Mouse (Mus musculus): Measurements from ENCODE around the gene Trappc6b. TPM values are rescaled to one million over a fixed set of nuclear protein-coding genes. Genes with fewer than 3 reads are reported as not detected.

Trappc6b gene
- polyA plus RNA-seq, 1 experiment from 2014 or later = 71.4 TPM

DNA sequence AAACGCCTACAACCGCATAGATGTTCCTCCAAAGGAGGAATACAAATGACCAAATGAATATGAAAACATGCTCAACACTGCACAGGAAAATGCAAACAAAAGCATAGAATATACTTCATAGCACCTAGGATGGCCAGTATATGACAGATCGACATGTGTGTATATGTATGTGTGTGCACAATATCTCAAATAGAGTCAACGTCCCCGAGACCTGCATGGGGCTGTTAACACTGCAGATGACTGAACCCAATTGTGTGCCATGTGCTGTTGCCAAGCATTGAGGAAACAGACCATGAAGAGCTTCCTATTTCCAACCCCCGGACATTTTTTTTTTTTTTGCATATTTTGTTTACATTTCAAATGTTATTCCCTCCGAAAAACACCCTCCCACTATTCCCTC is 20.4 kb downstream of the Trappc6b start:
- peak; percentile 15 for DNase-seq (ENCODE audit: low spot score)
- WGBS = 42% methylated on average over 7 of the region's 7 CpGs
- H3K9me3 ChIP-seq (replicated peaks) = no peaks in the 10 kb centered on the region

DNA sequence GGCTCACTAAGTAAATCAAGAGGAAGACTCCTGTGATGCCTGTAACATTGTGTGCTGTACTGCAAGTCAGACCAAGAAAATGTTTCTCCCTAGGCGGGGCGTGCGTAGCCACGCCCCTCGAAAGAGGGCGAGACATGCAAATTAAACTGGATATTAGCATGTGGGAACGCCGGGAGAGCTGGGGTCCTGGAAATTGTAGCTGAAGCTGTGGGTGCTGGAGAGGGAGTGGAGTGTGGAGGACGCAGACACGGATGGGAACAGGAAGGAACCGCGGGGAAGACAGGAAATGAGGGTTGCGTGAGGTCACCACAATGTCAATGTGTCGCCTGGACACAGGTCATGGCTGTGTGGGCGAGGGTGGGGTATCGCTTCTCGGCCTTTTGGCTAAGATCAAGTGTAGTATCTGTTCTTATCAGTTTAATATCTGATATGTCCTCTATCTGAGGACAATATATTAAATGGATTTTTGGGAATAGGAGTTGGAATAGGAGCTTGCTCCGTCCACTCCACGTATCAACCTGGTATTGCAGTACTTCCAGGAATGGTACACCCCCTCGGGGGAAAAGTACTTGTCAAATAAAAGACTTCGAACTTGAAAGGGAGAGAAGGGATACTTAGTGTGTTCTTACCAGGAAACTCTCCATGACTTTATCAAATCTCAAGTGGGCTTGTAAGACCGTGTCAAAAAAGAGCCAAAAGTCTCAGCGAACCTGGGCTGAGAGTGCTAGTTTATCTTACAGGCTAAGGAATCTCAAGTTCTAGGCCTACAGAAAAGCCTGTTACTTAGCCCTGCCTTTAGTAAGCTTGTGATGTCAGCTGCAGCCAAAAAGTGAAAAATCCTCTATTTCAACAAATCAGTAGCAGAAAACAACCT is 21.1 kb downstream of the Trappc6b start:
- peak overlapping the region; percentile 94 for H3K27ac ChIP-seq (replicated peaks)
- WGBS = 2% methylated on average over 23 of the region's 23 CpGs
- peak; percentile 79 for DNase-seq (ENCODE audit: low spot score)

More for the DNA sequence above, 20.4 kb downstream of the Trappc6b start:
- H3K27ac ChIP-seq (replicated peaks) = no peak overlapping the region
- no peak overlapping the region for H3K4me3 ChIP-seq
- peaks cover 3% of the 10 kb centered on the region; the same call in 1 of the 2 replicates for H3K4me1 ChIP-seq
- H3K27me3 ChIP-seq (ENCODE audit: low read depth, poor library complexity, severe bottlenecking) = no peaks in the 10 kb centered on the region
- H3K36me3 ChIP-seq = peaks cover 43% of the 10 kb centered on the region

DNA sequence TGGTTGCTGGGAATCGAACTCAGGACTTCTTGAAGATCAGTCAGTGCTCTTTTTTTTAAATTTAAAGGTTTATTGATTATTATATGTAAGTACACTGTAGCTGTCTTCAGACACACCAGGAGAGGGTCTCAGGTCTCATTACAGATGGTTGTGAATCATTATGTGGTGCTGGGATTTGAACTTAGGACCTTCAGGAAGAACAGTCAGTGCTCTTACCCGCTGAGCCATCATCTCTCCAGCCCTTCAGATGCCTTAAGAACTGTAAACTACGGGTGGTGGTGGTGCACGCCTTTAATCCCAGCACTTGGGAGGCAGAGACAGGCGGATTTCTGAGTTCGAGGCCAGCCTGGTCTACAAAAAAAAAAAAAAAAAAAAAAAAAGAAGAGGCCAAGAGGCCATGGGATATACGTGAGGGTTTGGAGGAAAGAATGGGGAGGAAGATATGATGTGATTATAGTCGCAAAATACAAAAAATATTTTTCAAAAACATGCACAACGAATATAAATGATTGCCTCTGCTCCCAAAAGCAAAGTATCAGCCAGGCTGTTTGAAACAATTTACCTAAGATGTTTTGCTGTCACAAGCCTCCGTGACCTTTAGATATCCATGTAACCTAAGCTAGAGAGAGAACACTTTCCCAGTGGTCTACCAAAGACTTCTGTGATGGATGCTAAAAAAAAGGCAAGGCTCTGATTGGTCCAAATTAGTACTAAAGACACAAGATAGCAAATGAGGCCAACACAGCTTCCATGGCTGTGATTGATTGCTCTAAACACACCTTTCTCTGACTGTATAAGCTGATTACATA is 21.9 kb downstream of the Trappc6b start:
- no peak for DNase-seq (ENCODE audit: low spot score)
- WGBS = 68% methylated on average over 10 of the region's 10 CpGs
- peaks cover 3% of the 10 kb centered on the region; the same call in 1 of the 2 replicates for H3K4me1 ChIP-seq
- H3K36me3 ChIP-seq = peaks cover 29% of the 10 kb centered on the region
- peak overlapping the region; percentile 43 for H3K4me3 ChIP-seq
- no peaks in the 10 kb centered on the region for H3K27me3 ChIP-seq (ENCODE audit: low read depth, poor library complexity, severe bottlenecking)
- peak overlapping the region; percentile 94 for H3K27ac ChIP-seq (replicated peaks)
- H3K9me3 ChIP-seq (replicated peaks) = no peaks in the 10 kb centered on the region

More for the DNA sequence above, 21.1 kb downstream of the Trappc6b start:
- no peaks in the 10 kb centered on the region for H3K27me3 ChIP-seq (ENCODE audit: low read depth, poor library complexity, severe bottlenecking)
- peaks cover 3% of the 10 kb centered on the region; the same call in 1 of the 2 replicates for H3K4me1 ChIP-seq
- H3K36me3 ChIP-seq = peaks cover 38% of the 10 kb centered on the region
- no peaks in the 10 kb centered on the region for H3K9me3 ChIP-seq (replicated peaks)
- peak overlapping the region; percentile 43 for H3K4me3 ChIP-seq

DNA sequence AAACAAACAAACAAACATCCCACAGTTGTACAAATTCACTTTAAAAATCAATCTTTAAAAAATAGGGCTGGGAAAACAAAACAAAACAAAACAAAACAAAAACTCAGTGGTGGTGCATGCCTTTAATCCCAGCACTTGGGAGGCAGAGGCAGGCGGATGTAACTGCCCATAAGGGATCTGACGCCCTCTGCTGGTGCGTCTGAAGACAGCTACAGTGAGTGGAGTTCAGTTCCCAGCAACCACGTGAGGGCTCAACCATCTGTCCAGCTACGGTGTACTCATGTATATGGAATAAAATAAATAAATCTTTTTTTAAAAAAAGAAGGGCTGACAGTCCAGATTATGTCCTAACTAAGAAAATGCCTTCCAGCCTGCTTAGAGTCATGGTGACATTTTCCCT is 29.2 kb downstream of the Trappc6b start:
- 64% methylated on average over 5 of the region's 5 CpGs for WGBS
- H3K27ac ChIP-seq (replicated peaks) = no peak overlapping the region

GRCm38 (mm10) chr12:59021306-59021705 is 40.0 kb downstream of the Trappc6b start:
- 92% methylated on average over 4 of the region's 4 CpGs for WGBS
- DNase-seq (ENCODE audit: low spot score) = no peak
- Histone ChIP-seq H3K36me3 (peaks cover 94% of the 10 kb centered on the region), H3K4me3 (no peak overlapping the region), H3K9me3 (replicated peaks) (no peaks in the 10 kb centered on the region), H3K4me1 (no peaks in the 10 kb centered on the region), H3K27ac (replicated peaks) (no peak overlapping the region), H3K27me3 (ENCODE audit: low read depth, poor library complexity, severe bottlenecking) (no peaks in the 10 kb centered on the region)

More for the DNA sequence above, 29.2 kb downstream of the Trappc6b start:
- no peaks in the 10 kb centered on the region for H3K9me3 ChIP-seq (replicated peaks)
- H3K27me3 ChIP-seq (ENCODE audit: low read depth, poor library complexity, severe bottlenecking) = no peaks in the 10 kb centered on the region
- no peaks in the 10 kb centered on the region for H3K4me1 ChIP-seq
- DNase-seq (ENCODE audit: low spot score) = no peak
- H3K4me3 ChIP-seq = no peak overlapping the region
- H3K36me3 ChIP-seq = peaks cover 21% of the 10 kb centered on the region

DNA sequence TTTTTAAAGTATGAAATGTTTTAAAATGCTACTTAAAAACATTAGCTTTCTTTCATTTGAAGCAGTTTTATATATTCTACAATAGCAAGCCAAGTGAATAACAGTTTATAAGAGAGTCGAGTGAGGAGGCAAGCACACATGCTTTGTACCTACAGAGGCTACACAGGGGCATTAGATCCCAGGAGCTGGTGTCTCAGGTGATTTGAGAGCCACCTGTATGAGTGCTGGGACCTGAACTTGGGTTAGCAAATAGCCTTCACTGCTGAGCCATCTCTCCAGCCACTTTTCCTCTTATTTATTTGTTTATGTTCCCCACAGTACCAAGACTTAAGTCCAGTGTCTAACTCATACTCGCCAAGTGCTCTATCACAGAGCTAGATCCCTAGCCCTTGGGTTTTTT is 41.4 kb downstream of the Trappc6b start:
- Histone ChIP-seq H3K27ac (replicated peaks) (no peak overlapping the region), H3K9me3 (replicated peaks) (no peaks in the 10 kb centered on the region), H3K4me1 (no peaks in the 10 kb centered on the region), H3K36me3 (peaks cover 90% of the 10 kb centered on the region), H3K4me3 (no peak overlapping the region), H3K27me3 (ENCODE audit: low read depth, poor library complexity, severe bottlenecking) (no peaks in the 10 kb centered on the region)
- 90% methylated on average over 2 of the region's 2 CpGs for WGBS
- no peak for DNase-seq (ENCODE audit: low spot score)

- peaks cover 5% of the 10 kb centered on the region for H3K4me1 ChIP-seq
- H3K36me3 ChIP-seq = peaks cover 78% of the 10 kb centered on the region
- 86% methylated on average over 8 of the region's 8 CpGs for WGBS
These were observed 43.3 kb downstream of the Trappc6b start for GRCm38 (mm10) chr12:59017970-59018369.

GRCm38 (mm10) chr12:59013234-59013633 is 48.0 kb downstream of the Trappc6b start, which contains the start of gene Gemin2:
TSS of gene Gemin2 (plus strand) at chr12:59013393.
- H3K27ac ChIP-seq (replicated peaks) = peak within 1 kb of the TSS; percentile 91
- H3K27me3 ChIP-seq (ENCODE audit: low read depth, poor library complexity, severe bottlenecking) = no peaks in the 10 kb centered on the region
- peak within 1 kb of the TSS; percentile 88 for H3K4me3 ChIP-seq
- H3K4me1 ChIP-seq = peaks cover 25% of the 10 kb centered on the region
- H3K9me3 ChIP-seq (replicated peaks) = no peaks in the 10 kb centered on the region
- under 1% methylated on average over 28 of the region's 28 CpGs for WGBS
- peak; percentile 89 for DNase-seq (ENCODE audit: low spot score)
- peaks cover 30% of the 10 kb centered on the region for H3K36me3 ChIP-seq

More at GRCm38 (mm10) chr12:59017970-59018369, 43.3 kb downstream of the Trappc6b start:
- Histone ChIP-seq H3K4me3 (no peak overlapping the region), H3K27me3 (ENCODE audit: low read depth, poor library complexity, severe bottlenecking) (no peaks in the 10 kb centered on the region), H3K27ac (replicated peaks) (no peak overlapping the region), H3K9me3 (replicated peaks) (no peaks in the 10 kb centered on the region)
- no peak for DNase-seq (ENCODE audit: low spot score)

GRCm38 (mm10) chr12:59012710-59013091 is 48.6 kb downstream of the Trappc6b start:
- Histone ChIP-seq H3K36me3 (peaks cover 25% of the 10 kb centered on the region), H3K4me3 (peak overlapping the region; percentile 88), H3K9me3 (replicated peaks) (no peaks in the 10 kb centered on the region), H3K4me1 (peaks cover 25% of the 10 kb centered on the region), H3K27me3 (ENCODE audit: low read depth, poor library complexity, severe bottlenecking) (no peaks in the 10 kb centered on the region), H3K27ac (replicated peaks) (peak overlapping the region; percentile 91)
- 2% methylated on average over 7 of the region's 7 CpGs for WGBS
- DNase-seq (ENCODE audit: low spot score) = peak; percentile 13

- under 1% methylated on average over 48 of the region's 48 CpGs for WGBS
- Histone ChIP-seq H3K27ac (replicated peaks) (peak within 1 kb of the TSS; percentile 91), H3K36me3 (peaks cover 21% of the 10 kb centered on the region), H3K4me1 (peaks cover 25% of the 10 kb centered on the region), H3K4me3 (peak within 1 kb of the TSS; percentile 88), H3K9me3 (replicated peaks) (no peaks in the 10 kb centered on the region), H3K27me3 (ENCODE audit: low read depth, poor library complexity, severe bottlenecking) (no peaks in the 10 kb centered on the region)
- peak; percentile 99 for DNase-seq (ENCODE audit: low spot score)
These were observed 49.2 kb downstream of the Trappc6b start, which contains the start of gene Sec23a for GRCm38 (mm10) chr12:59011844-59012709. TSS of gene Sec23a (minus strand) at chr12:59012017.

DNA sequence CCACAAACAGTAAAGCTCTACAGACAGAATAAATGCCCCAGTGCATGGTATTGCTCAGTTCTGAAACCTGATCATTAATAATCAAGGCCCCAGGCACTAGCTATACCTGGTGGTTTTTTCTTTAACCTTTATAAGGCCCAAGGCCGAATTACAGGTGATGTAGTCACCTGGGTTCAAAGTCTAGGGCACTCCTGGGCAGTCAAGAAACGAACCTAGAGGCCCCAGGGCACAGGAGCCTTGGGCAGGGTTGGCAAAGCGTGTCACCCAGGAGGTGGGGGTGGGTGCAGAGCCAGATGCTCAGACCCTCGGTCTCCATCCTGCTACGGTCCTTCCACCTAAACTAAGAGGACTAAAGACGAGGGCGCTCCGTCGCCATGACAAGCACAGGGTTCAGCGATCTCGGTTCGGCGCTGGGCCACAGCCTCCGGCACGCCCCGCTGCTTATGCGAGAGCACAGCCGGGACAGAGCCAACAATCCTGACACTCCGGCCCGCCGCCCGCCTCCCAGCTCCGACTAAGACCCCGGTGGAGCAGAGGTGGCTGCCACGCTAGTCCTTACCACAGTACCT is 49.9 kb downstream of the Trappc6b start:
- no peaks in the 10 kb centered on the region for H3K9me3 ChIP-seq (replicated peaks)
- peak overlapping the region; percentile 88 for H3K4me3 ChIP-seq
- H3K27me3 ChIP-seq (ENCODE audit: low read depth, poor library complexity, severe bottlenecking) = no peaks in the 10 kb centered on the region
- H3K4me1 ChIP-seq = peaks cover 25% of the 10 kb centered on the region
- no peak for DNase-seq (ENCODE audit: low spot score)
- peaks cover 22% of the 10 kb centered on the region for H3K36me3 ChIP-seq
- peak overlapping the region; percentile 91 for H3K27ac ChIP-seq (replicated peaks)
- under 1% methylated on average over 25 of the region's 25 CpGs for WGBS
